Mouse (Mus musculus) adrenal gland, adult 18-20 months (tissue): ENCODE data around the gene Zfp111. TPM values are rescaled to one million over a fixed set of nuclear protein-coding genes. Genes with fewer than 3 reads are reported as not detected.
A peak's percentile ranks its signal among the peaks of the same experiment; 100 is the strongest.

Source experiments
- DNase-seq, 2 experiments: peaks; one replicate each; pipeline ENCODE4 v3.0.0; 2021 to 2022; ENCODE audit warnings: low spot score in 2 of 2
- long read RNA-seq, 2 experiments: library from polyadenylated mRNA; stranded (forward); transcript quantifications; one replicate each; pipeline ENCODE4 v2.0.0; 2021
- total RNA-seq, 2 experiments: library from RNA; stranded (reverse); gene quantifications; 1 replicate in 1 of 2; 2 replicates in 1 of 2; pipeline ENCODE4 v1.2.3; 2021

The Zfp111 gene
- 1 to 10 TPM; 7.2 to 8.2 TPM for total RNA-seq
- long read RNA-seq, experiment 1, full-length matches to known transcripts = 5 of 6 reads
- long read RNA-seq, experiment 1, partial matches to known transcripts = 0 of 6 reads
- long read RNA-seq, experiment 1, other reads (novel, unspliced or antisense) = 1 of 6 reads
- long read RNA-seq, experiment 2, full-length matches to known transcripts = 7 of 9 reads
- long read RNA-seq, experiment 2, partial matches to known transcripts = 0 of 9 reads
- long read RNA-seq, experiment 2, other reads (novel, unspliced or antisense) = 2 of 9 reads

GRCm38 (mm10) chr7:24211343-24211742 lies at the start of gene Zfp111:
TSS of gene Zfp111 (minus strand) at chr7:24211443.
- DNase-seq = no peak

- DNase-seq = no peak
Observed at GRCm38 (mm10) chr7:24260000-24260312, 48.7 kb upstream of the Zfp111 start.

GRCm38 (mm10) chr7:24259306-24259999 lies 48.2 kb upstream of the Zfp111 start:
- no peak for DNase-seq

GRCm38 (mm10) chr7:24254633-24255474 lies 43.6 kb upstream of the Zfp111 start, which contains the start of gene Zfp108:
TSS of gene Zfp108 (plus strand) at chr7:24254794.
- peak; percentile 65 to 66 for DNase-seq

GRCm38 (mm10) chr7:24253779-24254615 lies 42.8 kb upstream of the Zfp111 start:
- no peak for DNase-seq

- peak; percentile 50 to 56 for DNase-seq
Observed at GRCm38 (mm10) chr7:24237040-24237791, 26.0 kb upstream of the Zfp111 start, which contains the start of gene Zfp109. TSS of gene Zfp109 (minus strand) at chr7:24237560.

GRCm38 (mm10) chr7:24210296-24210695 lies 947 bp downstream of the Zfp111 start:
- DNase-seq = no peak

- DNase-seq = no peak
Observed at GRCm38 (mm10) chr7:24208282-24208886, 2.9 kb downstream of the Zfp111 start.

- peak; percentile 46 for DNase-seq
Observed at GRCm38 (mm10) chr7:24207488-24208261, 3.6 kb downstream of the Zfp111 start.

- no peak for DNase-seq
Observed at GRCm38 (mm10) chr7:24196961-24197360, 14.3 kb downstream of the Zfp111 start.

GRCm38 (mm10) chr7:24193157-24193556 lies 18.1 kb downstream of the Zfp111 start:
- no peak for DNase-seq

- DNase-seq = no peak
Observed at GRCm38 (mm10) chr7:24191361-24191760, 19.9 kb downstream of the Zfp111 start.

GRCm38 (mm10) chr7:24189571-24189944 lies 21.7 kb downstream of the Zfp111 start:
- no peak for DNase-seq

GRCm38 (mm10) chr7:24188901-24189570 lies 22.2 kb downstream of the Zfp111 start:
- no peak for DNase-seq

GRCm38 (mm10) chr7:24187611-24188010 lies 23.6 kb downstream of the Zfp111 start:
- DNase-seq = no peak

- no peak for DNase-seq
Observed at GRCm38 (mm10) chr7:24175337-24175711, 35.9 kb downstream of the Zfp111 start.

- DNase-seq = peak; percentile 15 to 25
Observed at GRCm38 (mm10) chr7:24174618-24175336, 36.5 kb downstream of the Zfp111 start, which contains the start of gene Zfp114. TSS of gene Zfp114 (plus strand) at chr7:24175060.

- no peak for DNase-seq
Observed at GRCm38 (mm10) chr7:24172191-24172590, 39.1 kb downstream of the Zfp111 start.
